Mouse (Mus musculus) lung, adult 2 months (tissue): Measurements from ENCODE around the gene Isoc2b.
A peak's percentile ranks its signal among the peaks of the same experiment; 100 is the strongest.

ENCODE experiments used
- CTCF ChIP-seq: fragments of 200-500 bp; IDR thresholded peaks from 2 replicates; pipeline ENCODE4 v1.5.1; 2011; ENCODE audit warnings: mild to moderate bottlenecking, low read length, control low read depth; ENCODE audit not compliant: insufficient read depth
- POLR2A ChIP-seq: fragments of 200-500 bp; IDR thresholded peaks from 2 replicates; pipeline ENCODE4 v1.6.1; 2011; ENCODE audit warnings: low read depth, mild to moderate bottlenecking, control low read depth, low read length, borderline replicate concordance; ENCODE audit errors: extremely low read depth

DNA sequence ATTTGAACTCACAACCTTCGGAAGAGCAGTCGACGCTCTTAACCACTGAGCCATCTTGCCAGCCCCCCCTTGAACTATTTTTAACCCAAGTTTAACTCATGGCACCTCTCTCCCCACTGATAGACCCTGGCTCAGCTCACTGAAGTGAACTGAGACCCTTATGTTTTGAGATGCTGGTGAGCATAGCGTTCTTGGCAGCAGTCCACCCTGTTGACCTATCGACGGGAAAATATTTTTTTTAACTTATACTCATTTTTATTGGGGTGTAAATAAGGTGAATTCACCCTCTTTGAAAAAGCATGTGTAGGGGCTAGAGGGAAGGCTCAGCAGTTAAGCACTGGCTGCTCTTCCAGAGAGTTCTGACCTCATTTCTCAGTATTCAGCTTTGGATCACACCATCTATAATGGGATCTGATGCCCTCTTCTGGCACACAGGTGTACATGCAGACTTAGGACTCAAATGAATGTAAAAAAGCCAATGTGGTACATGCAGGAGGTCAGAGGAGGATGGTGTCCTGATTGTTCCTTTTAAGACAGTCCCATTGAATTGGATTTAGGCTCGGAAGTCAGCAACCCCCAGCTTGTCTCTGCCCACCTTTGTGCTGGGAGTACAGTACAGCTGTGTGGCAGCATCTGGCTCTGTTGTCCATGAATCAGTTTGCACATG is 74.2 kb downstream of the Isoc2b start:
- TF ChIP-seq CTCF (peak; percentile 34; the same call in 1 of the 2 replicates), POLR2A (no peak)
